Mouse (Mus musculus) bone marrow, adult 2 months (tissue): Measurements from ENCODE around the gene Sept5. TPM values are rescaled to one million over a fixed set of nuclear protein-coding genes. Genes with fewer than 3 reads are reported as not detected.

ENCODE experiments used
- H3K27ac ChIP-seq: fragments of 200-500 bp; 2 replicates; pipeline ENCODE4 v1.5.1; 2012; ENCODE audit warnings: low read depth, mild to moderate bottlenecking, control low read depth, inconsistent platforms, low read length; ENCODE audit not compliant: control insufficient read depth, poor library complexity, insufficient read depth
- H3K4me1 ChIP-seq: fragments of 200-500 bp; 2 replicates; pipeline ENCODE4 v1.6.1; 2011; ENCODE audit warnings: low read length; ENCODE audit not compliant: control insufficient read depth, insufficient read depth
- H3K4me3 ChIP-seq: fragments of 200-500 bp; replicated peaks from 2 replicates; pipeline ENCODE3; 2011; ENCODE audit warnings: mild to moderate bottlenecking, low read depth, low read length, control low read depth; ENCODE audit not compliant: control insufficient read depth
- CTCF ChIP-seq: fragments of 200-500 bp; IDR thresholded peaks from 2 replicates; pipeline ENCODE4 v1.5.1; 2011; ENCODE audit warnings: low read length, control low read depth; ENCODE audit not compliant: control insufficient read depth, insufficient read depth
- POLR2A ChIP-seq: fragments of 200-500 bp; IDR thresholded peaks from 2 replicates; pipeline ENCODE4 v1.6.1; 2011; ENCODE audit warnings: low read depth, mild to moderate bottlenecking, control low read depth, low read length, borderline replicate concordance; ENCODE audit not compliant: control insufficient read depth
- WGBS: fragments of 180-500 bp; shearing (Covaris S2); methylation state at CpG from one replicate; pipeline ENCODE4 v1.1.7; 2018; 5-methylcytosine and 5-hydroxymethylcytosine counted together
- polyA plus RNA-seq: library from polyadenylated mRNA; stranded (reverse); fragments of >200 nt; gene quantifications from 2 replicates; pipeline ENCODE4 v1.2.4, GENCODE M21; 2011; ENCODE audit warnings: low replicate concordance; ENCODE audit not compliant: missing spikeins, insufficient read depth, insufficient read length

Sept5 gene
- polyA plus RNA-seq, 1 experiment, result 41.9 TPM

- TF ChIP-seq POLR2A (no peak), CTCF (no peak)
- WGBS, result 35% methylated on average over 2 of the region's 2 CpGs
- Histone ChIP-seq H3K27ac (no peak overlapping the region), H3K4me3 (no peak overlapping the region), H3K4me1 (no peaks in the 10 kb centered on the region)
These were observed 35.8 kb downstream of the Sept5 start for GRCm38 (mm10) chr16:18593930-18594329.

- TF ChIP-seq POLR2A (no peak), CTCF (no peak)
- whole genome bisulfite sequencing, result 9% methylated on average over 59 of the region's 59 CpGs
- no peaks in the 10 kb centered on the region for H3K4me1 ChIP-seq
- H3K27ac ChIP-seq, result no peak overlapping the region
- no peak overlapping the region for H3K4me3 ChIP-seq
These were observed 38.4 kb downstream of the Sept5 start for GRCm38 (mm10) chr16:18591047-18592018.

- WGBS, result 3% methylated on average over 48 of the region's 48 CpGs
- H3K4me1 ChIP-seq, result no peaks in the 10 kb centered on the region
- H3K4me3 ChIP-seq, result peak within 1 kb of the TSS; percentile 50
- 0 out of 2 replicates have a peak, but pooled peaks have one; percentile 28 for TF ChIP-seq CTCF
- no peak for TF ChIP-seq POLR2A
- no peak within 1 kb of the TSS for H3K27ac ChIP-seq
These were observed 39.7 kb downstream of the Sept5 start, which contains the start of gene Tbx1 for GRCm38 (mm10) chr16:18589804-18590790. Tbx1 (minus strand) TSS chr16:18590671.

- Histone ChIP-seq H3K4me3 (no peak overlapping the region), H3K27ac (no peak overlapping the region), H3K4me1 (no peaks in the 10 kb centered on the region)
- WGBS, result 70% methylated on average over 9 of the region's 9 CpGs
- no peak for TF ChIP-seq CTCF
- TF ChIP-seq POLR2A, result no peak
These were observed 40.6 kb downstream of the Sept5 start for GRCm38 (mm10) chr16:18589080-18589621.

GRCm38 (mm10) chr16:18588738-18589055 is 41.1 kb downstream of the Sept5 start:
- TF ChIP-seq CTCF (no peak), POLR2A (no peak)
- no peak overlapping the region; the same call in 1 of the 2 replicates for H3K27ac ChIP-seq
- H3K4me3 ChIP-seq, result no peak overlapping the region
- H3K4me1 ChIP-seq, result no peaks in the 10 kb centered on the region
- 13% methylated on average over 31 of the region's 31 CpGs for WGBS

- Histone ChIP-seq H3K4me3 (no peak overlapping the region), H3K4me1 (no peaks in the 10 kb centered on the region), H3K27ac (no peak overlapping the region; the same call in 1 of the 2 replicates)
- 7% methylated on average over 57 of the region's 57 CpGs for WGBS
- TF ChIP-seq CTCF (no peak), POLR2A (no peak)
These were observed 41.7 kb downstream of the Sept5 start for GRCm38 (mm10) chr16:18587847-18588737.

GRCm38 (mm10) chr16:18586906-18587546 is 42.7 kb downstream of the Sept5 start:
- TF ChIP-seq CTCF (no peak), POLR2A (no peak)
- Histone ChIP-seq H3K4me1 (no peaks in the 10 kb centered on the region), H3K4me3 (no peak overlapping the region), H3K27ac (no peak overlapping the region; the same call in 1 of the 2 replicates)
- WGBS, result 2% methylated on average over 48 of the region's 62 CpGs
